Mouse (Mus musculus) common myeloid progenitor, adult 5-6 weeks (primary cell): Measurements from ENCODE around the gene Tctex1d4. TPM values are rescaled to one million over a fixed set of nuclear protein-coding genes. Genes with fewer than 3 reads are reported as not detected.

Experiments used
- ATAC-seq: replicated peaks from 2 replicates; pipeline ENCODE4 v1.8.0; 2016; ENCODE audit warnings: low read depth, mild to moderate bottlenecking, moderate TSS enrichment, inconsistent platforms; ENCODE audit not compliant: poor library complexity, severe bottlenecking
- total RNA-seq: library from RNA; stranded (forward); fragments of 200-1000, 187-1606 nt; gene quantifications from 2 replicates; pipeline ENCODE4 v1.2.3, GENCODE M21; 2017

The Tctex1d4 gene
- total RNA-seq, 1 experiment from 2014 or later = not detected

DNA sequence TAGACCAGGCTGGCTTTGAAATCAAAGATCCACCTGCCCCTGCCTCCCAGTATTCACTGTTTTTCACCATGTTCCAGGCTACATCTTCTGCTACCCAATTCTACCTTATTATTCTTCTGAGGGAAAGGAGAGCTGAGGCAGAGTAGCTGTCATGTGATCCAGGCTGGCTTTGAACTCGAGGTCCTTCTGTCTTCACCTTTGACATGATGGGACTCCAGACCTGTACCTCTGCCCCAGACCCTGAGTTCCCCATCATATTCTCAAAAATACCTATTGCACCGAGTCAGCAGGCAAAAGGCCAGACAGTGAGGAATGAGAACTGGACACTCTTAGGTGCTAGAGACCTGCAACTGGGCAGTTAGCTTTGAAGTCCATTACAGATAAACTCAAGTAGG is 8.0 kb downstream of the Tctex1d4 start:
- ATAC-seq = no peak

DNA sequence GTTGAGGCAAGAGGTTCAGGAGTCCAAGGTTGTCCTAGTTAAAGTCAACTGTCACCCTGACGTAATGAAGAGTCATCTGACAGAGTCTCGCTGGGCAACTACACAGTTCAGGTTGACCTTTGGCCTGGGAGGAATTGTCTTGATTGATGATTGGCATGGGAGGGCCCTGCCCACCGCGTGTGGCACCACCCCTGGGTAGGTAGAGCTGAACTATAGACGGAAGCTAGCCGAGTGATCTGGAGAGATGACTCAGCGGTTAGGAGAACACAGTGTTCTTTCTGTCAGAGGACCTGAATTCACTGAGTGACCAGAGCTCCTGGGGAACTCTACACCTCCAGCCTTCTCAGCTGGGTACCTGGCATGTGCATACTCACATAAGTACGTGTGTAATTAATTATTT is 9.4 kb downstream of the Tctex1d4 start:
- ATAC-seq = no peak

- ATAC-seq = no peak
These were observed 12.0 kb downstream of the Tctex1d4 start for GRCm38 (mm10) chr4:117138295-117139216.

GRCm38 (mm10) chr4:117139217-117139612 is 12.6 kb downstream of the Tctex1d4 start:
- peak; percentile 57 for ATAC-seq

DNA sequence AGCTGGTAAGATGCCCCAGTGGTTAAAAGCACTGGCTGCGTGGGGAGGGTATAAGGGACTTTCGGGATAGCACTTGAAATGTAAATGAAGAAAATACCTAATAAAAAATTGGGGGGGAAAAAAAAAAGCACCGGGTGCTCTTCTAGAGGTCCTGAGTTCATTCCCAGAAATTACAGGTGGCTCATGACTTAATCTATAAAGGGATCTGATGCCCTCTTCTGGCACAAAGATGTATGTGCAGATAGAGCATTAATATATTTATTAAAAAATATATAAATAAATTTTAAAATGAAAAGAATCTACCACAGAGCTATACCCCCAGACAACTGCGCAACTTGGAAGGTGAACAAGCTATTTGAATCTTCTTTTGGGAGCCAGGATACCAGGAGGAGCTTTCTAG is 14.0 kb downstream of the Tctex1d4 start:
- no peak for ATAC-seq

- no peak for ATAC-seq
These were observed 16.4 kb downstream of the Tctex1d4 start for GRCm38 (mm10) chr4:117143023-117143422.

- ATAC-seq = no peak
These were observed 18.7 kb downstream of the Tctex1d4 start for GRCm38 (mm10) chr4:117145248-117145647.

DNA sequence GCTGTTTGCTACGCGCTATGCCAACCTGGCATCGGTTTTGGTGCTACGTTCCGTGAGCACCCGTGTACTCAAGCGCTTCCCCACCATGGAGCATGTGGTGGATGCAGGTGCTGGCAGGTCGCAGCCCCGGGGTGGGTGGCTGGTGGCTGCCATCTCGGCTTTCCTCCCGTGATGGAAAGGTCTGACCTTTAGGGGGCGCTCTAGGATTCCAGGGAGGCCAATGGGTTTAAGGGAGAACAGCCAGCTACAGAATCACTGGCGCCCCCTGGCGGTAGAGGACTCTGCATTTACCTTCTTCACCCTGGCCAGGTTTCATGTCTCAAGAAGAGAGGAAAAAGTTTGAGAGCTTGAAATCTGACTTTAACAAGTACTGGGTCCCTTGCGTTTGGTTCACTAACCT is 19.6 kb downstream of the Tctex1d4 start:
- ATAC-seq = peak; percentile 75

DNA sequence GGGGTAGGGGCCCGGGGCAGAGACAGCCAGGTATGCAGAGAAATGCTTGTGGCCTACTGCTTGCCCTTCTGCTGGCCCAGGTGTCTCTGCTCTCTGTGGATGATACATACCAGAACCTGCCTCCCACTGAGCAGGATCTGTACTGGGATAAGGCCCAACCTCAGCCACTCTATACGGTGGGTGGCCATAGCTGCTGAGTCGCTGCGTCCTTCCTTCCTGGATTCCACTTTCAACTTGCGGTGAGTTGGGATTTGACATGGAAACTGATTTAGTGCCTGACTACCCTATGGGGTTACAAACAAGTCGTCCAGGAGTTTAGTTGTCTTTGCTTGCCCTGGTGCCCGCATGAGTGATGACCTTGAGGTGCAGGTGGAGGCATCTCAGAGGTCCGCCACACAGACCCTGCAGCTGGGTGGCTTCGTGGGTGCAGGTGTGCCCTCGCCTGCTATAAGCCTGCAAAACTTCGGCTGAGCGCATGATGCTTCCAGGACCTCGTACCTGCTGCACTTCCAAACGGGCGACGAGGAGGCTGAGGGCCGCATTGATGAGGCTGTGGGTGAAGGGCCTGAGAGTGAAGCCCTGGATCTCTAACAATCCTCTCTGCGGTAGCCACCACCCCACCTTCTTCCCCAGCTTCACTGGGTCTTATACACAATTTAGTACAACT is 21.6 kb downstream of the Tctex1d4 start:
- no peak for ATAC-seq

- ATAC-seq = no peak
These were observed 22.2 kb downstream of the Tctex1d4 start for GRCm38 (mm10) chr4:117148815-117149214.

DNA sequence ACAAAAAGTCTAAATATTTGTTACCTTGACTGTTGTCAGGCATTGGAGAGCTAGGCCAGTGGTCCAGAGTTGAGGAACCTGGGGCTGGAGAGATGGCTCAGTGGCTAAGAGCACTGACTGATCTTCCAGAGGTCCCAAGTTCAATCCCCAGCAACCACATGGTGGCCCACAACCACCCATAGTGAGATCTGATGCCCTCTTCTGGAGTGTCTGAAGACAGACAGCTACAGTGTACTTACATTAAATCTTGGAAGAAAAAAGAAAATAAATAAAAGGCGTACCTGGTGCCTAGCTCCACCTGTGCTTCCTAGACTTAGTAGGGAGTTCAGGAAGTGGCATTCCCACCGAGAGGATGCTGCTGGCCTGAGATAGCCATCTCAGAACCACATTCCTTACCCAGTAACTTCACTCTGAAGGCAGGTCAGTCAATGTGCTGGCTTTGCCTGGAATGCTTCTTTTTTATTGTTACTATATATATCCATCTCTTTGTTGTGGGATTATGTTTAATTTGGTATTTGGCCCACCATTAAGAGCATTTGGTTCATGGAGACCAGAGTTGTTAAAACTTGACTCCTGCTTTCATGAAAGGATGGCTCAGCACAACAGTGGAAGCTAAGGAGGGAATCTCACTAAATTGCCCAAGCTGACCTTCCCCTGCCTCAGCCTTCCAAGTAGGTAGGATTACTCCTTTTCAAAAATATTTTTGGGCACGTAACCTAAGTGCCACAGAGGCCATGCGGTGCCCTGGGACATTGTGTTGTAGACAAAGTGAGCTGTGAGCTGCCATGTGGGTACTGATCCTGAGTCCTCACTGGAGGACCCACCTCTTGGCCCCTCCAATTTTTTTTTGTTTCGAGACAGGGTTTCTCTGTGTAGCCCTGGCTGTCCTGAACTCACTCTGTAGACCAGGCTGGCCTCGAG is 23.0 kb downstream of the Tctex1d4 start:
- ATAC-seq = no peak

DNA sequence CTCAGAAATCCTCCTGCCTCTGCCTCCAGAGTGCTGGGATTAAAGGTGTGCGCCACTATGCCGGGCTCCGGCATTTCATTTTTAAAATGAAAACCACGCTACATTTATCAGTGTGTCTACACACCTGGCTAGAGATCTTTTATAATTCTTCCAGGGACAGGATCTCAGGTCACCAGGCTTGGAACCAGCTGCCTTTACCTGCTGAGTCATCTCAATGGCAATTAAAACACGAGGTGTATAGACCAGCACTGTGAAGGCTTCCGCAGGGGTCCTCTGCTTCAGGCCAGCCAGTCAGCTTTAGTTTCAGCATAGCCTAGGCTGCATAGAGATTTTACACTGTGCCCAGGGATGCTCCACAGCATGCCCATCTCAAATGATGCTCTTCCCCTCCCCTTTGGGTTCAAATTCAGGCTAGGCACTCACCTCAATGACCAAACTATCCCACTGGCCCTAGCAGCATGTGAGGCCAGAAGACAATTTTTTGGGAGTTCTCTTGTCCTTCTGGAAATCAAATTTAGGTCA is 23.7 kb downstream of the Tctex1d4 start:
- ATAC-seq = no peak

DNA sequence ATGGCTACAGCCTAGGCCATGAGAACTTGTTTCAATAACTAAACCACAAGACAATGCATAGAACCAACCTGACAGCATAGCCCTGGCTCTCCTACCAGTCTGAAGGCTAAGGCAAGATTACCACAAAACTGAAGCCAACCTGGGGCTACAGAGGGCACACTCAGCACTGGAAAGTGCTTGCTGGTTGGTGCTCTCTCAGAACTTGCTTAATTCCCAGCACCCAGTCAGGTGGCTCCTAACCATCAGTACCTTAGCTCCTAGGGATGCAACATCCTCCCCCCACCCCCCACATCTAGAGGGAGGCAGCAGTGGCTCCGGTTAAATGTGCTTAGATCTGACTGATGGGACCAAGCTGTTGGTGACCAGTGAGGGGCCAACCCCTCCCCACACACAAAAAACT is 24.8 kb downstream of the Tctex1d4 start:
- ATAC-seq = no peak

DNA sequence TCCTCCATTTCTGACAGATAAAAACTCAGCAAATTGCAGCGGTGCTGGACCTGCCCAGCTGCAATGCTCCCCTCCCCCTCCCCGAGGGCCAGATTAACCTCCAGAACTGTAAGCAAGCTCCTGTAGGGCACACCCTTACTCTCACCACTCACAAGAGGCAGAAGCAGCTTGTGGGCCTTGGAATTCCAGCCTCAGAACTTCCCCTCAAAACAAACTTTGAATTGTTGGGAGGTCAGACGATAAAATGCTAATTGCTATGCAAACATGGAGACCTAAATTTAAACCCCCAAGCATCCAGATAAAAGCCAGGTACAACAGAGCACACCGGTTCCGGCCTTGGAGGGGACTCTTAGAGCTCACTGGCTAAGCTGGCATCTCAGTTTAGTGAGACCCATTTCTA is 26.1 kb downstream of the Tctex1d4 start:
- ATAC-seq = no peak

GRCm38 (mm10) chr4:117155020-117155791 is 28.6 kb downstream of the Tctex1d4 start:
- ATAC-seq = no peak

GRCm38 (mm10) chr4:117155792-117156355 is 29.3 kb downstream of the Tctex1d4 start, which contains the start of gene Rps8:
Gene Rps8 (minus strand): TSS chr4:117156243.
- ATAC-seq = peak; percentile 93

DNA sequence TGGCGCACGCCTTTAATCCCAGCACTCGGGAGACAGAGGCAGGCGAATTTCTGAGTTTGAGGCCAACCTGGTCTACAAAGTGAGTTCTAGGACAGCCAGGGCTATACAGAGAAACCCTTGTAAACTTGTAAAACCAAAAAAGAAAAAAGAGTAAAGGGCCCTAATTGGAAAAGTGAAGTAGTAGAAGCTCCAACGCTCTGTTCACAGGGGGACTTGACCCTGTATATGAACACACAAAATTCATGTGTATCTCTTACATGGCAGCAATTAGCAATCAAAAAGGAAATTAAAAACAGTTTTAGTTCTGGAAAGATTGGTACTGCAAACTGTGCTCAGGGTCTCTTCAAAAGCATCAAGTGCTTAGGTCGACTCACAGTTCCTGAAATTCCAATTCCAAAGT is 29.8 kb downstream of the Tctex1d4 start:
- ATAC-seq = no peak

GRCm38 (mm10) chr4:117159666-117160065 is 33.1 kb downstream of the Tctex1d4 start:
- ATAC-seq = no peak

DNA sequence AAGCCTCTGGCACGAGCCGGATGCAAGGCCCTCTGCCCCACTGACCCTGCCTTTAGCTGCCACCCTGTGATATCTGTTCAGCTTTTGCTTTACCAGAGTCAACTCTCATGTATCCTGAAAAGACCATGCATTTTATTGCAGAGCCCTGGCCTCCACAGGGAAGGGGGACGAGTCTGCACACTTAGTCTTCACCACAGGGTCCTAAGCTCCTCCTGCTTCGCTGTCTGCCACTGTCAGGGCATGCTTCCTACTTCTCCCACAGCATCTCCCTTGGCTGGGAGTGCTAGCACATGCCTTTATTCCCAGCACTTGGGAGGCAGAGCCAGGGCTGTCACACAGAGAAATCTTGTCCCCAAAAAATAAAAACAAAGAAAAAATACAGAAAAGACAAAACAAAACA is 34.6 kb downstream of the Tctex1d4 start:
- no peak for ATAC-seq
